Mouse (Mus musculus) midbrain, embryonic 12.5 days (tissue): ENCODE results near the gene Sipa1l1. TPM values are rescaled to one million over a fixed set of nuclear protein-coding genes. Genes with fewer than 3 reads are reported as not detected.
"Not testable (repeated sequence)": the region's sequence is repeated elsewhere in the genome, so short reads cannot be mapped to it uniquely, and the experiment has no call there.

Source experiments
- ATAC-seq: fragments of 200-750 bp; cut with Nextera tagmentation; 2 replicates; pipeline ENCODE4 v1.8.0; 2017; ENCODE audit warnings: low read depth, moderate TSS enrichment, moderate library complexity; ENCODE audit not compliant: low FRiP score
- H3K27ac ChIP-seq: fragments of 300-500 bp; sonication (generic); replicated peaks from 2 replicates; pipeline ENCODE4 v1.5.1; 2016; ENCODE audit warnings: mild to moderate bottlenecking
- H3K27me3 ChIP-seq: fragments of 300-500 bp; sonication (generic); 2 replicates; pipeline ENCODE4 v1.6.1; 2016; ENCODE audit warnings: mild to moderate bottlenecking
- H3K36me3 ChIP-seq: fragments of 300-500 bp; sonication (generic); 2 replicates; pipeline ENCODE4 v1.6.1; 2016
- H3K4me1 ChIP-seq: fragments of 300-500 bp; sonication (generic); 2 replicates; pipeline ENCODE4 v1.6.1; 2016
- H3K4me2 ChIP-seq: fragments of 300-500 bp; sonication (generic); replicated peaks from 2 replicates; pipeline ENCODE4 v1.6.1; 2016; ENCODE audit warnings: mild to moderate bottlenecking, moderate library complexity
- H3K4me3 ChIP-seq: fragments of 300-500 bp; sonication (generic); 2 replicates; pipeline ENCODE4 v1.5.1; 2016; ENCODE audit warnings: mild to moderate bottlenecking
- H3K9ac ChIP-seq: fragments of 300-500 bp; sonication (generic); replicated peaks from 2 replicates; pipeline ENCODE4 v1.6.1; 2016; ENCODE audit warnings: mild to moderate bottlenecking, moderate library complexity
- H3K9me3 ChIP-seq: fragments of 300-500 bp; sonication (generic); 2 replicates; pipeline ENCODE4 v1.6.1; 2016; ENCODE audit warnings: mild to moderate bottlenecking
- WGBS: fragments of 180-500 bp; shearing (Covaris S2); methylation state at CpG from one replicate; pipeline ENCODE4 v1.1.7; 2016; 5-methylcytosine and 5-hydroxymethylcytosine counted together
- polyA plus RNA-seq: library from polyadenylated mRNA; unstranded; fragments of >200 nt; fragmentation: Nextera tagmentation; extraction: Ambion mirVana; gene quantifications from 2 replicates; pipeline ENCODE4 v1.2.1, GENCODE M21; 2016

Sipa1l1 gene
- polyA plus RNA-seq, 1 experiment from 2014 or later = 28.6 TPM

GRCm38 (mm10) chr12:82485466-82485865, 316.3 kb downstream of the Sipa1l1 start:
- Histone ChIP-seq H3K27ac (no peak overlapping the region), H3K36me3 (no peaks in the 10 kb centered on the region), H3K4me1 (peaks cover 3% of the 10 kb centered on the region; the same call in 1 of the 2 replicates), H3K4me2 (no peak overlapping the region), H3K27me3 (no peaks in the 10 kb centered on the region), H3K4me3 (no peak overlapping the region), H3K9ac (no peak overlapping the region), H3K9me3 (no peaks in the 10 kb centered on the region)
- 69% methylated on average over 2 of the region's 2 CpGs for WGBS
- no peak for ATAC-seq

- Histone ChIP-seq H3K4me1 (peaks cover 3% of the 10 kb centered on the region; the same call in 1 of the 2 replicates), H3K4me3 (no peak overlapping the region), H3K27me3 (no peaks in the 10 kb centered on the region), H3K9me3 (no peaks in the 10 kb centered on the region), H3K4me2 (no peak overlapping the region), H3K36me3 (no peaks in the 10 kb centered on the region), H3K9ac (no peak overlapping the region), H3K27ac (no peak overlapping the region)
- WGBS = 48% methylated on average over 6 of the region's 6 CpGs
- no peak for ATAC-seq
These were observed 317.9 kb downstream of the Sipa1l1 start for GRCm38 (mm10) chr12:82486829-82487560.

GRCm38 (mm10) chr12:82489093-82489492, 320.0 kb downstream of the Sipa1l1 start:
- H3K36me3 ChIP-seq = no peaks in the 10 kb centered on the region
- 54% methylated on average over 4 of the region's 4 CpGs for WGBS
- peaks cover 3% of the 10 kb centered on the region; the same call in 1 of the 2 replicates for H3K4me1 ChIP-seq
- H3K4me3 ChIP-seq = no peak overlapping the region
- H3K27ac ChIP-seq = no peak overlapping the region
- no peak for ATAC-seq
- H3K9me3 ChIP-seq = no peaks in the 10 kb centered on the region
- H3K4me2 ChIP-seq = no peak overlapping the region
- H3K9ac ChIP-seq = no peak overlapping the region
- no peaks in the 10 kb centered on the region for H3K27me3 ChIP-seq

GRCm38 (mm10) chr12:82489621-82490020, 320.5 kb downstream of the Sipa1l1 start:
- Histone ChIP-seq H3K4me1 (peaks cover 3% of the 10 kb centered on the region; the same call in 1 of the 2 replicates), H3K9me3 (no peaks in the 10 kb centered on the region), H3K27me3 (no peaks in the 10 kb centered on the region), H3K9ac (no peak overlapping the region), H3K4me3 (no peak overlapping the region), H3K36me3 (no peaks in the 10 kb centered on the region), H3K27ac (no peak overlapping the region), H3K4me2 (no peak overlapping the region)
- 78% methylated on average over 7 of the region's 7 CpGs for WGBS
- ATAC-seq = no peak

- no peak overlapping the region for H3K9ac ChIP-seq
- 88% methylated on average over 9 of the region's 9 CpGs for WGBS
- no peak overlapping the region for H3K4me3 ChIP-seq
- H3K9me3 ChIP-seq = no peaks in the 10 kb centered on the region
- H3K27ac ChIP-seq = no peak overlapping the region
- no peak for ATAC-seq
- no peak overlapping the region for H3K4me2 ChIP-seq
- H3K4me1 ChIP-seq = no peaks in the 10 kb centered on the region
- no peaks in the 10 kb centered on the region for H3K27me3 ChIP-seq
- no peaks in the 10 kb centered on the region for H3K36me3 ChIP-seq
These were observed 323.3 kb downstream of the Sipa1l1 start for GRCm38 (mm10) chr12:82492456-82492855.

- ATAC-seq, H3K4me3 ChIP-seq, H3K4me1 ChIP-seq, H3K9ac ChIP-seq, H3K4me2 ChIP-seq, H3K9me3 ChIP-seq, H3K36me3 ChIP-seq, H3K27ac ChIP-seq, H3K27me3 ChIP-seq: not testable (repeated sequence)
- WGBS = 38% methylated on average over 1 of the region's 1 CpGs
These were observed 324.1 kb downstream of the Sipa1l1 start for GRCm38 (mm10) chr12:82493260-82493659.

GRCm38 (mm10) chr12:82495936-82496335, 326.8 kb downstream of the Sipa1l1 start:
- H3K9ac ChIP-seq = no peak overlapping the region

GRCm38 (mm10) chr12:82497866-82498631, 328.9 kb downstream of the Sipa1l1 start:
- no peaks in the 10 kb centered on the region for H3K27me3 ChIP-seq
- H3K9me3 ChIP-seq = no peaks in the 10 kb centered on the region
- peak; percentile 80 for ATAC-seq
- H3K4me1 ChIP-seq = peaks cover 7% of the 10 kb centered on the region; the same call in 1 of the 2 replicates
- H3K4me3 ChIP-seq = peak overlapping the region; percentile 27
- peak overlapping the region; percentile 53 for H3K4me2 ChIP-seq
- WGBS = 19% methylated on average over 11 of the region's 11 CpGs
- peak overlapping the region; percentile 32; the same call in 1 of the 2 replicates for H3K9ac ChIP-seq
- H3K36me3 ChIP-seq = no peaks in the 10 kb centered on the region
- no peak overlapping the region for H3K27ac ChIP-seq

More at GRCm38 (mm10) chr12:82495936-82496335, 326.8 kb downstream of the Sipa1l1 start:
- Histone ChIP-seq H3K9me3 (no peaks in the 10 kb centered on the region), H3K4me3 (no peak overlapping the region), H3K4me1 (peaks cover 7% of the 10 kb centered on the region; the same call in 1 of the 2 replicates), H3K4me2 (no peak overlapping the region), H3K27me3 (no peaks in the 10 kb centered on the region), H3K27ac (no peak overlapping the region), H3K36me3 (no peaks in the 10 kb centered on the region)
- 85% methylated on average over 4 of the region's 4 CpGs for WGBS
- no peak for ATAC-seq

GRCm38 (mm10) chr12:82498701-82499100, 329.6 kb downstream of the Sipa1l1 start:
- no peaks in the 10 kb centered on the region for H3K27me3 ChIP-seq
- H3K36me3 ChIP-seq = no peaks in the 10 kb centered on the region
- 87% methylated on average over 4 of the region's 4 CpGs for WGBS
- no peak overlapping the region; the same call in 1 of the 2 replicates for H3K4me2 ChIP-seq
- no peak overlapping the region for H3K9ac ChIP-seq
- no peak overlapping the region for H3K27ac ChIP-seq
- ATAC-seq = no peak
- H3K9me3 ChIP-seq = no peaks in the 10 kb centered on the region
- no peak overlapping the region for H3K4me3 ChIP-seq
- H3K4me1 ChIP-seq = peaks cover 7% of the 10 kb centered on the region; the same call in 1 of the 2 replicates

GRCm38 (mm10) chr12:82499731-82500130, 330.6 kb downstream of the Sipa1l1 start:
- no peaks in the 10 kb centered on the region for H3K9me3 ChIP-seq
- H3K27ac ChIP-seq = no peak overlapping the region
- no peaks in the 10 kb centered on the region for H3K27me3 ChIP-seq
- H3K36me3 ChIP-seq = no peaks in the 10 kb centered on the region
- no peak for ATAC-seq
- no peak overlapping the region for H3K9ac ChIP-seq
- WGBS = 87% methylated on average over 5 of the region's 5 CpGs
- no peak overlapping the region for H3K4me3 ChIP-seq
- peaks cover 7% of the 10 kb centered on the region; the same call in 1 of the 2 replicates for H3K4me1 ChIP-seq
- no peak overlapping the region for H3K4me2 ChIP-seq
